Mouse (Mus musculus) lung, postnatal 0 days (tissue): ENCODE data around the gene Apmap. TPM values are rescaled to one million over a fixed set of nuclear protein-coding genes. Genes with fewer than 3 reads are reported as not detected.

Experiments
- ATAC-seq: fragments of 200-750 bp; cut with Nextera tagmentation; 2 replicates; pipeline ENCODE4 v1.8.0; 2017; ENCODE audit warnings: moderate library complexity
- DNase-seq: peaks from one replicate; pipeline ENCODE4 v3.0.0-alpha.2; 2016; ENCODE audit warnings: low spot score
- H3K27ac ChIP-seq: fragments of 300-500 bp; sonication (generic); 2 replicates; pipeline ENCODE4 v1.5.1; 2014; ENCODE audit warnings: antibody characterized with exemption, mild to moderate bottlenecking, low read length, mixed read lengths
- H3K27me3 ChIP-seq: fragments of 300-500 bp; sonication (generic); replicated peaks from 2 replicates; pipeline ENCODE4 v1.6.1; 2014; ENCODE audit warnings: low read length, mixed read lengths; ENCODE audit not compliant: insufficient read depth
- H3K36me3 ChIP-seq: fragments of 300-500 bp; sonication (generic); 2 replicates; pipeline ENCODE4 v1.6.1; 2014; ENCODE audit warnings: low read length, mixed read lengths; ENCODE audit not compliant: insufficient read depth
- H3K4me1 ChIP-seq: fragments of 300-500 bp; sonication (generic); 2 replicates; pipeline ENCODE4 v1.6.1; 2014; ENCODE audit warnings: antibody characterized with exemption, low read depth, low read length, mixed read lengths; ENCODE audit not compliant: insufficient read depth
- H3K4me2 ChIP-seq: fragments of 300-500 bp; sonication (generic); replicated peaks from 2 replicates; pipeline ENCODE4 v1.6.1; 2014; ENCODE audit warnings: low read depth, mild to moderate bottlenecking, low read length, moderate library complexity, mixed read lengths
- H3K4me3 ChIP-seq: fragments of 300-500 bp; sonication (generic); 2 replicates; pipeline ENCODE4 v1.5.1; 2014; ENCODE audit warnings: low read depth, low read length
- H3K9ac ChIP-seq: fragments of 300-500 bp; sonication (generic); replicated peaks from 2 replicates; pipeline ENCODE4 v1.6.1; 2014; ENCODE audit warnings: low read depth, mild to moderate bottlenecking
- H3K9me3 ChIP-seq: fragments of 300-500 bp; sonication (generic); 2 replicates; pipeline ENCODE4 v1.6.1; 2016; ENCODE audit warnings: low read length, mixed read lengths
- CTCF ChIP-seq: IDR thresholded peaks from 2 replicates; pipeline ENCODE4 v1.5.1; 2016; ENCODE audit warnings: antibody characterized with exemption, mild to moderate bottlenecking
- EP300 ChIP-seq: IDR thresholded peaks from 2 replicates; pipeline ENCODE4 v1.6.1; 2016; ENCODE audit warnings: antibody characterized with exemption, mild to moderate bottlenecking, control low read depth
- WGBS: fragments of 180-500 bp; shearing (Covaris S2); extraction: QIAGEN DNeasy Blood & Tissue Kit; methylation state at CpG from one replicate; pipeline ENCODE4 v1.1.7; 2014; 5-methylcytosine and 5-hydroxymethylcytosine counted together
- polyA plus RNA-seq: library from polyadenylated mRNA; unstranded; fragments of >200 nt; fragmentation: Nextera tagmentation; extraction: Ambion mirVana; gene quantifications from 2 replicates; pipeline ENCODE4 v1.2.1, GENCODE M21; 2015

The Apmap gene
- polyA plus RNA-seq, 1 experiment from 2014 or later, result 50.7 TPM

DNA sequence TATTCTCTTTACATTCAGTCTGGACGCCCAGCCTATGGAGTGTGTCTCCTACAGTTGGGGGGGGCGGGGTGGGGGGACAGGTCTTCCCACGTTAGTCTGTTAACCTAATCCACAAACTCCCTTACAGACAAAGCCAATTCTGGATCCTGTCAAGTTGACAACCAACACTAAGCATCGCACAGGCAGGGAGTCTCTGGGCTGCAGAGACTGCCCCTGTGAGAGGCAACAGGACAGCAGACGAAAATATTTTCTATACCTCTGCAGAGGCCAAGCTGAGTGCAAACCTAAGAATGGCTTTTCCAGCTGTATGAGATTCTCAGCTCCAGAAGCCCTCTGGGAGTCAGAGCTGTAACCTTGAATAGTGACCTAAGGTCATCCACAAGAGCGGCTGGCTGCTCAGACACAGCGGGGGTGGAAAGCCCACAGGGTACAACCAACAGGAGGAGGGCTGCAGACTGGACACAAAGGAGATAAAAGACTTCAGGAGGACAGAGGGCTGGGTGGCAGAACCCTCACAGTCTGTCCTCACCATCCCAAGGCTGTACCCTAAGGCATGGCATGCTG is 42.2 kb upstream of the Apmap start:
- WGBS, result 21% methylated on average over 7 of the region's 7 CpGs
- H3K9me3 ChIP-seq, result no peaks in the 10 kb centered on the region
- no peaks in the 10 kb centered on the region for H3K27me3 ChIP-seq
- peaks cover 4% of the 10 kb centered on the region; the same call in 1 of the 2 replicates for H3K4me1 ChIP-seq
- H3K4me2 ChIP-seq, result no peak overlapping the region
- no peak overlapping the region for H3K4me3 ChIP-seq
- no peaks in the 10 kb centered on the region for H3K36me3 ChIP-seq
- no peak overlapping the region for H3K27ac ChIP-seq
- DNase-seq (no peak), ATAC-seq (no peak)
- no peak for TF ChIP-seq CTCF
- TF ChIP-seq EP300, result no peak
- no peak overlapping the region for H3K9ac ChIP-seq

DNA sequence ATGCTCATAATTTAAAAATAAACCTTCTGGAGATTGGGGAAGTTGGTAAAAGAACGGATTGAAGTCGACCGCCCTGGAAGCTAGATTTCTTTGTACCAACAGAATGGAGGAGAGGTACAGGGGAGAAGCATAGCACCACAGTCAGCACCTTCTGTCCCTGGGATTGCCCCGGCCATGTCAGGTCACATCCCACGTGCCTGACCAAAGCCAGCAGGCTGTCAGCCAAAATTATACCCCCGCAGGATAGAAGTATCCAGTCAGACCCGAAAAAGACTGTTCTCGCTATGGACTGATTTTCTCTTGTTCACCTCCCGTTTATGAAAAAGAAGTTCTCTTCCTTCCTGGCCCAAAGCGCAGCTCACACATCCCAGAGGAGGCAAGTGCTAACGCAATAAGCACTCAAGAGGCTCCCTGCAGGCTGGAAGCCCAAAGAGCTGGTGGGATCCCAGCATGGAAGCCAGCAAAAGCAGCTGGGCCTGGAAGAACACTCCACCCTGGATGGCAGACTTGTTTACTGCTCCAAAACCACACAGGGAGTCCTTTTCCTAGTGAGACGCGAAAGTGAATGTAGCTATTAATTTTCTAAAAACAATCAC is 40.0 kb upstream of the Apmap start:
- ATAC-seq (no peak), DNase-seq (no peak)
- Histone ChIP-seq H3K9me3 (no peaks in the 10 kb centered on the region), H3K4me3 (no peak overlapping the region), H3K4me2 (no peak overlapping the region), H3K27me3 (no peaks in the 10 kb centered on the region), H3K27ac (no peak overlapping the region), H3K4me1 (peaks cover 4% of the 10 kb centered on the region; the same call in 1 of the 2 replicates), H3K36me3 (no peaks in the 10 kb centered on the region), H3K9ac (no peak overlapping the region)
- WGBS, result 44% methylated on average over 13 of the region's 13 CpGs
- TF ChIP-seq CTCF (no peak), EP300 (no peak)

DNA sequence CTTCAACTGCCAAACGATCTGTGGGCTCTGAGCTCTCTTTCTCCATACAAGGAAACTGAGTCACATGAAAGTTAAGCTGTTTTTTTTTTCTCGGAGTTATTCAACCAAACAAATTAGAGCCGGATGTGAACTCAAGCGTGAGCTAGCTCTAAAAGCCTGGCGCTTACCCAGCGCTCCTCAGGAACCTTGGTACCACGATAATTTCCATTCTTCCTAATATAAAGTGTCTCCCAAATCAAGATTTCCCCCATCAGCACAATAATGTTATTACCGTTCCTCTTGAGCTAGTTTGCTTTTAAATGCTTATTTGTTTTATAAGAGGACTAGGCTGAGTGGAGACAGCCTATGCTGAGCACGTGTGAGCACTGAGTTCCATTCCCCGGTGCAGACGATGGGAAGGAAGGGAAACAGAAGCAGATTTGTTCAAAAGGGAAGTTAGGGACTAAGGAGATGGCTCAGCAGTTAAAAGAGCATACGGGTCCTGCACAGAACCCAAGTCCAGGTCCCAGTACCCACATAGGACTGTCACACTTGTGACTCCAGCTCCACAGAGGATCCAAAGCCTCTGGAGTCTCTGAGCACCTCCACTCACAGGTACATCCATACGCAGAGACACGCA is 39.4 kb upstream of the Apmap start:
- Histone ChIP-seq H3K4me1 (peaks cover 4% of the 10 kb centered on the region; the same call in 1 of the 2 replicates), H3K27ac (no peak overlapping the region), H3K9me3 (no peaks in the 10 kb centered on the region), H3K36me3 (no peaks in the 10 kb centered on the region), H3K4me2 (no peak overlapping the region), H3K27me3 (no peaks in the 10 kb centered on the region), H3K4me3 (no peak overlapping the region), H3K9ac (no peak overlapping the region)
- TF ChIP-seq CTCF (no peak), EP300 (no peak)
- ATAC-seq, result no peak
- 70% methylated on average over 14 of the region's 14 CpGs for WGBS
- DNase-seq, result no peak

DNA sequence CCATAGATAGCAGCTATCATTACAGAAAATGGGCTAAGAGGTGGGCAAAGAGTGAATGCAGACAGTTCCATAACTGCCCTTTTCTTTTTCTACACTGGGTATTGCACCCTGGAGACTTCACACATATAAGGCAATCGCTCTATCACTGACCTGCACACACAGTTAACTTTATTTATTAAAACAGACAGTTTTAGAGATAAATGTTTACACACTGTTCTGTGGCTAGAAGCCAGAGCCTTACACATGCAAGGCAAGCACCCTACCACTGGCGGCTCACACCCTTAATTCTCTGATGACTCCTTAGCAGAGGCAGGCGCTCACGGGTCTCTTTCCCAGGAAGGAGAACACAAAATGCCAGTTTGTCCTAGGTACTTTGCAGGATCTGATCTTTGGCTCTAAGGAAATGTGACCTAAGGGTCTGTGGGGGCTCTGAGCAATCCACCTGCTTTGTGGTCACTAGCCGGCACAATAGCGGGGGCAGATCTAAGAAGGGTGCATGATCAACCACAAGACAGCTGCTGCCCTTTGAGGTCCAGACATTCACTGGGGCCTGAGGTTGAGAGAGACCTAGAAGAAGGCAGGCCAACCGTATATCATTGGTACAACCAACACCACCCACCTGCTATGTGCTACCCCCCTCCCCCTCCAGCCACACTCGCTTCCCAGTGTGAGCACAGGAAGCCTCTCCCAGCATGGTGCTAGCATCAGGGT is 38.2 kb upstream of the Apmap start:
- no peaks in the 10 kb centered on the region for H3K27me3 ChIP-seq
- ATAC-seq (no peak), DNase-seq (no peak)
- 73% methylated on average over 8 of the region's 8 CpGs for WGBS
- no peak overlapping the region for H3K4me3 ChIP-seq
- H3K4me2 ChIP-seq, result no peak overlapping the region
- TF ChIP-seq CTCF (no peak), EP300 (no peak)
- H3K9me3 ChIP-seq, result no peaks in the 10 kb centered on the region
- H3K27ac ChIP-seq, result no peak overlapping the region
- peaks cover 4% of the 10 kb centered on the region; the same call in 1 of the 2 replicates for H3K4me1 ChIP-seq
- no peak overlapping the region for H3K9ac ChIP-seq
- no peaks in the 10 kb centered on the region for H3K36me3 ChIP-seq

DNA sequence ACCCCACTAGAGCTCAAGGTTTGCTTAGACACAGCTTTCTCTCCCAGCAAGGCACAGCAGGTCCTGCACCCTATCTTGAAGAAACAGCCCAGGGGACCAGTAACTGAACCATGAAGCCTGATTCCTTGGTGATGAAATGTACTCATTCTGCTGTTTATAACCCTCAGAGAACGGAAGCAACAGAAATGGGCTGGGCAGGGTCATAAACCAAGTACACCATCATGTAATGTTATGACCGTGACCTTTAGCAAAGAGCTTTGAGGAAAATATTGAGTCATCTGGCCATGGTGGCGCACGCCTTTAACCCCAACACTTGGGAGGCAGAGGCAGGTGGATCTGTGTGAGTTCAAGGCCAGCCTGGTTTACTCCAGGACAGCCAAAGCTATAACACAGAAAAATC is 36.9 kb upstream of the Apmap start:
- no peaks in the 10 kb centered on the region for H3K27me3 ChIP-seq
- WGBS, result 87% methylated on average over 4 of the region's 4 CpGs
- H3K9ac ChIP-seq, result no peak overlapping the region
- H3K36me3 ChIP-seq, result no peaks in the 10 kb centered on the region
- TF ChIP-seq EP300 (no peak), CTCF (no peak)
- no peaks in the 10 kb centered on the region for H3K9me3 ChIP-seq
- H3K4me2 ChIP-seq, result no peak overlapping the region
- no peak overlapping the region for H3K27ac ChIP-seq
- H3K4me1 ChIP-seq, result no peaks in the 10 kb centered on the region
- ATAC-seq, result no peak
- DNase-seq, result no peak
- no peak overlapping the region for H3K4me3 ChIP-seq

DNA sequence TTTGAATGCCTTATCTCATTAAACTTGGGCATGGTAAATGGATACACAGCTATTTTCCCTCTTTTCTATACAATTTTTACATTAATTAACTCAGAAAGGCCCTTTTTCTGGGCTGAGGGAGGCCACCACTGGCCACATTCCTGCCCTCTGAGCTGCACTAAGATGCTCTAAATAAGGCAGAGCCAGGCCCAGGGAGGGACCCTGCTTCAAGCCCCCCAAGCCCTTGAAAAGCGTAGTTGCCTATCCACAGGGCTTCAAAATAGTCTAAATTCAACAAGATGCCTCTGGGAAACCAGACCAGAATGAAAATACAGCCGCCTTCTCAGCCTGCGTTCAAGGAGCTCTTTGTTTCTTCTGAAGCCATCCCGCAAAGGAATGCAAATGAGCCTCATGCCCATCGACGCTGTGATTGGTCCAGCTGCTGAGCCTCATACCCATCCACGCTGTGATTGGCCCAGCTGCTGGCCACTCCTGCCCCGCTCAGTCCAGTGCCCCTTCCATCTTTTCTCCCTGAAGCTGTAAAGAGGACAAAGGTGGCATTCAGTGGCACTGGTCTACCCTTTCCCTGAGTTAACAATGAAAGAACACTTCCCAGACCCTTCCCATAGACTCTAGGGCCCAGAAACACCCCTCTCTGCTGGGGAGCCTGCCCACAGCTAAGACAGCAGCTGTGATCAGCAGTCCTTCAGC is 35.5 kb upstream of the Apmap start:
- TF ChIP-seq CTCF (no peak), EP300 (no peak)
- ATAC-seq, result no peak; the same call in 1 of the 2 replicates

More for the DNA sequence above, 35.5 kb upstream of the Apmap start:
- Histone ChIP-seq H3K27ac (no peak overlapping the region), H3K9me3 (no peaks in the 10 kb centered on the region), H3K4me2 (no peak overlapping the region), H3K9ac (no peak overlapping the region), H3K27me3 (no peaks in the 10 kb centered on the region), H3K4me1 (no peaks in the 10 kb centered on the region), H3K4me3 (no peak overlapping the region), H3K36me3 (no peaks in the 10 kb centered on the region)
- no peak for DNase-seq
- WGBS, result 73% methylated on average over 8 of the region's 8 CpGs
